ENCODE assay signal across 1 mouse cellular context in the genomic region with DNA sequence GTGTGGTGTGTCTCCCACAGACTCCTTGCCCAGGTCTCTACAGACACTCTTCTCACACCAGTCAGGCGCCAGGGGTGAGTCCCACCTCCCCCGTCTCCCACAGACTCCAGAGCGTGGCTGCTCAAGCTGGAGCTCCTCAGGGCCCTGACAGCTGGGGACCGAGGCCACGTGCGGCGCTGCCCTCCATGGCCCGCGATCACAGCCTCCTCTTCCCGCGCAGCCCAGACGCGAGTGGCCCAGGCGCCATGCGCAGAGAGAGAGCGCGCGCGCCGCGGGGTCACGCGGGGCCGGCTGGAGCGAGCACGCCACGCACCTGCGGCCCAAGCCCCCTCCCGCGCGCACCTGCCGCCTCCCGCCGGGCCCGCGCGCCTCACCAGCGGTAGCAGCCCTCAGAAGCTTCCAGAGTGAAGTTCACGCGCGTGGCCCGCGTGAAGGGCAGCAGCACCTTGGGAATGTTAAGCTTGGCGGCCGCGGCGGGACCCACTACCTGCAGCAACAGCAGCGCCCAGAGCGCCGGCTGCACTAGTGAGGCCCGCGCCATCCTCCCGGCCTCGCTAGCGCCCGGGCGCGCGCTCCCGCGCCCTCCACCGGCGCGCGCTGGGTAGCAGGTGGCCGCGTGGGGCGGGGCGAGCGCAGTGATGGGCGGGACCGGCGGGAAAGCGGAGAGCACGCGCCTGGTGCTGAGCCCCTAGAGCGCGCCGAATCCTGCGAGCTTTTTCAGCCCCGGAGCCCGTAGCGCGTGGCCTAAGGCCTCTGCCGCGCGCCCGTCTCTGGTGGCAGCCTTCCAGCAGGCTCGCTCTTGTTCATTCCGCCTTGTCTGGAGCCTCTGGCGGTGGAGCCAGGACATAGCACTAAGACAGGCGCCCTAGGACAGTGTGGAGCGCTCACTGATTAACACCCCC.
TF ChIP-seq lines count a peak whose summit lies in the region.

A gene (minus strand): TSS at position 586 of the 902 bp plus-strand sequence.

TF ChIP-seq in MEL, 35 proteins besides CTCF, POLR2A, EP300 and RAD21 (continued from another document):
- TF ChIP-seq ZNF384 (IDR thresholded peaks at IDR 0.05; ENCODE audit: low read depth, low read length), result no peak
- peak; percentile 39; the same call in 1 of the 2 replicates for TF ChIP-seq SIN3A (IDR thresholded peaks at IDR 0.05; ENCODE audit: low read length)
- TF ChIP-seq GATA1 (IDR thresholded peaks at IDR 0.05; ENCODE audit: low read depth, low read length), result no peak
- TF ChIP-seq BHLHE40 (IDR thresholded peaks at IDR 0.05; ENCODE audit: borderline replicate concordance, low read depth, low read length), result no peak
- TF ChIP-seq MAZ (IDR thresholded peaks at IDR 0.05; ENCODE audit: low read depth, low read length), result peak; percentile 66; the same call in 1 of the 2 replicates
TF ChIP-seq in MEL: peak in this region for 12.
